Mouse (Mus musculus) brain, embryonic 14.5 days (tissue): ENCODE measurements around the gene Ppp2r5c. TPM values are rescaled to one million over a fixed set of nuclear protein-coding genes. Genes with fewer than 3 reads are reported as not detected.

Source experiments
- DNase-seq: peaks from one replicate; pipeline ENCODE4 v3.0.0-alpha.2; 2011; ENCODE audit warnings: low read depth
- CTCF ChIP-seq: fragments of 200-500 bp; IDR thresholded peaks from 2 replicates; pipeline ENCODE4 v1.5.1; 2012; ENCODE audit warnings: inconsistent platforms, mild to moderate bottlenecking, moderate library complexity, borderline replicate concordance; ENCODE audit not compliant: insufficient read depth, insufficient read length; ENCODE audit errors: extremely low read depth
- POLR2A ChIP-seq: fragments of 200-500 bp; IDR thresholded peaks from 2 replicates; pipeline ENCODE4 v1.6.1; 2012; ENCODE audit warnings: mild to moderate bottlenecking, inconsistent platforms, borderline replicate concordance; ENCODE audit not compliant: poor library complexity, insufficient read depth, insufficient read length, severe bottlenecking; ENCODE audit errors: extremely low read depth
- polyA plus RNA-seq: library from polyadenylated mRNA; depleted of rRNA; stranded (reverse); fragments of >200 nt; gene quantifications from 2 replicates; pipeline ENCODE4 v1.2.3, GENCODE M21; 2012

Gene Ppp2r5c
- polyA plus RNA-seq, 1 experiment: 101 TPM

DNA sequence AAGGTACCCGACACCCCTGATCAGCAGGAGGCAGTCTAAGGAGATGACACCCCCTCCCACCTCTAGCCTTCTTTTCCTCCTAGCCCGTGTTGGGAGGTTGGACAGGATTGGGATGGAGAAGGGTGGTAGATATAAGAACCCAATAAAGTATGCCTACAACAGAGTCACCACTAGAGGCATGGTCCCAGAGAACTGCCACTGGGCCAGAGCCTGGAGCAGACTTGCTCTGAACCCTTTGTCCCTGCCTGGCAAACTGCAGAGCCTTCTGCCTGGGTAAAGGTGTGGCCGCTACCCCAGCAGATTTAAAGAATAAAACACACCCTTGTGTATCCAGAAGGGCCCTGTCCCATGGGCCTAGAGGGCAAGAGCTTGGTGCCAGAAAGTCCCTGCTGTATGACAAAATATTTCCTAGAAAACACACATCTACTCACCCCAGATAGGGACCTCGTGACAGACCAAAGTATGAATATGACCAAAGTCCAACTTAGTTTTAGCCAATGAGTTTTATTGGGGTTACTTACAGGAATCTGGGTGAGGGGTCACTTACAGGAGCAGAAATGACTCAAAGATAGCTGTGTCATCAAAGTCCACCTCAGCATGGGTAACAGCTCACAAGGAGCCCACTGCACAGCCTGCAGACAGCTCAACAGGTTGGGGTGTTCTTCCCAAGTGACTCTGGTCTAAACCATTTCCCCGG lies 22.8 kb upstream of the Ppp2r5c start:
- TF ChIP-seq CTCF (no peak), POLR2A (no peak)
- DNase-seq: no peak

DNA sequence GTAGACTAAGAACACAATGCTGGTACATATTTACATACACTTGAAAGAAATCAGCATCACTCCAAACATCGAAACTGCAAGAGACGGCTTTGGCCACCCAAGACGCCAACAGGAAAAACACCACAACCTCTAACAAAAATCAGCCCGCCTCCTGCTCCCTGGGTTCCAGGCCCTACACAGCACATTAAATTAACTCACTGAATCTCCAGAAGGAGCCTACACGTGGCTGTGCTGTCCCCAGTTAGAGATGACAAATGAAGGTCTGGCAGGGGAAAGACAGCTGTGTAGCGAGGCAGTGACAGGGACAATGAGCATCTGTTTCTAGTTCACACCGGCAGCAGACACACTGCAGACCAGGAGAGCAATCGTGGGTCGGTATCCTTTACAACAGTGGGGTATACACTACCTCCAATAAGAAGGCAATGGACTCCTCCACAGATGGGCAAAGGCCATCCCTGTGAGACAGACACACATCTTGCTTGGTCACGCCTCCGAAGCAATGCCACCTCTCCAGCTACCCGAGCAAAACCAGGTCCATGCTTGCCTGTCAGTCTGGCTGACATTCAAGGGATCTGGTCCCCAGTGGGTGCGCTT lies 20.4 kb upstream of the Ppp2r5c start:
- no peak for TF ChIP-seq POLR2A
- no peak for TF ChIP-seq CTCF
- no peak for DNase-seq

DNA sequence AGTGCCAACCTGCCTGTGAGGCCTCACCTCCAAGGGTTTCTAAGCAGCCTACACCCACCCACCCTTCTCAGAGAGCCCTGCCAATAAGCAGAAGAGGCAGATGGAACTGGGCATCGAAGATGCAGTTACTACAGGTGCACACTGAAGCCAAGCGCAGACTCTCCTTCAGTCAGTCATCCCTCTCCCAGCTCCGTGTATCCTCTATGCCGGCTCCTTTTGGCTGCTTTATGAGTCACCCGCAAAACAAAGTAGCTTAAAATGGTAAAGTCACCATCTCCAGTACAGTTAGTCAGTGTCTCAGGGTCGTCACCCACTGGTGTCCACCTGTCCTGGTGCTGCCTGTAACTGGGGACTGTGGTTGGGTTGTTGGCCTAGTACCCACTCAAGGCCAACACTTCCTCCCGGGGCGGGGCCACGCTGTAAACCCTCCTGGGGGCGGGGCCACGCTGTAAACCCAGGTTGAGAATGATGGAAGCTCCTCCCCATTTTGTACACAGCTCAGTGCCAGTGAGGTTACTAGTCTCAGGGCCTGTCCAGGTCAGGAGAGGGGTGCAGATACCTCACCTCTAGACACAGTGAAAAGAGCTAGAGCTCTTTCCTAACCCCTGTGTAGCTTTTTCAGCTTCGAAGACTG lies 17.5 kb upstream of the Ppp2r5c start:
- DNase-seq: no peak
- TF ChIP-seq POLR2A (no peak), CTCF (no peak)

DNA sequence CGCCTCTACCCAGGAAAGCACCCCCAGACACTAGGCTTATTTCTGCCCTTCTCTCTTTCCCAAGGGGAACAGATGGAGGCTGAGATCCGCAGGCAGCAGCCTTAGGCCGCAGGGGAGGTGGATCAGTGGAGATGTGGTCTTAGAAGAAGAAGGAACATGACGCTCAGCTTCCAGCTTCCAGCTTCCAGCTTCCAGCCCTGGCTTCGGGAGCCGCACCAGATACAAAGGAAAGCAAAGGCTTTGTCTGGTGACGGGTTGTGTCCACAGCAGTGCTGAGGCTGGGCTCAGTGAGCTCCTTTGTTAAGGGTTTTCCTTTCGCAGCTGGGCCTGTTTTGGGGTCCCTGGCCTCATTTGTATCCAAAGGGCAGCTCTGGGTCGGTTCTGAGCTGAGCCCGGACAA lies 16.9 kb upstream of the Ppp2r5c start:
- TF ChIP-seq CTCF: no peak
- TF ChIP-seq POLR2A: no peak
- DNase-seq: peak; percentile 19

DNA sequence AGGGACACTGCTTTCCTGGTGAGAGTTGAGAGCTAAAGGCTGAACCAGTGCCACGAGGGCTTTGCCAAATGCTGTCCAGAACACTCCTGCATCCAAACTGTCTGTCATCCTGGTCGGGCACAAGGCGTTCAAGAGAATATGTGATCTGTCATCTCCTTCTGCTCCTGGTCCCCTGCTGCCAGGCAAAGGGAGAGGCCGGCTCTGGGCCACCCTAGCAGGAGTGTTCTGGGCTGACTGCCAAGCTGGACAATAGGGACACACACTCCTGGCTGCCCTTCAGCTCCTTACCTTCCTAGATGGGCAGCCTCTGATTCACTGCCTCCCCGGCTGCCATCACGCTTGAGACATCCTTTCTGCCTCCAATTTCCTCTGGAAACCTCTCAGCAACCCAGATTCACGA lies 15.1 kb upstream of the Ppp2r5c start:
- no peak for TF ChIP-seq POLR2A
- TF ChIP-seq CTCF: no peak
- DNase-seq: peak; percentile 52

DNA sequence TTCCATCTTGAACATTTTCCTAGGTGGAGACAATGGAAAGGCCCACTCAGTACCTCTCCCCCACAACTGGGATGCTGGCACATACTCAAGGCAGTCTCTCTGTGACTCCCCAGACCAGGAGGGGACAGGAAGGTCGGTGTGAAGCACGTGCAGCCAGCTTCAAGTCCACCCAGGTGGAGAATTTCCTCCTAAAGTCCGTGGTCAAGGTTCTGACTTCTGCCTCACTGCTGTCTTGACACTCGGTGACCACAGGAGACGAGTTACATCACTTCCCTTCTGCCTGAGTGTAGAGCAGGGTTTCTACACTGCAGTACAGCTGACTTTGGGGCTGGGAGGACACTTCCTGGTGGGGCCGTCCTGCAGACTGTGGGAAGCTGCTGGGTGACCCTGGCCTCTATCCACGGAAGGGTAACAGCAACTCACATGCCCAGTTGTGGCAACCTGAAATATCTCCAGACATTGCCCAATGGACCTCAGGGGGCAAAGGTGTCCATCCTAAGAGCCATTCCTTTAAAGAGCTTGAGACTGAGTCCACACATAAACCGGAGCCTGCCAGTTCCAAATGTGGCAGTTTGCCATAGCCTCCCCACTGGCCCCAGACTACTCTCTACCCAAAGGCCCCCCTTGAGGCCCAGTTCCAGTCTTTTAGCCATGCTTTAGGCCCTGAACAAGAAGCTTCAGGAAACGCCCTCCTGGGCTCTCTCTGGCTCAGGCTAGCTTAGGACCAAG lies 10.1 kb upstream of the Ppp2r5c start:
- peak; percentile 7 for DNase-seq
- TF ChIP-seq CTCF (no peak), POLR2A (no peak)

DNA sequence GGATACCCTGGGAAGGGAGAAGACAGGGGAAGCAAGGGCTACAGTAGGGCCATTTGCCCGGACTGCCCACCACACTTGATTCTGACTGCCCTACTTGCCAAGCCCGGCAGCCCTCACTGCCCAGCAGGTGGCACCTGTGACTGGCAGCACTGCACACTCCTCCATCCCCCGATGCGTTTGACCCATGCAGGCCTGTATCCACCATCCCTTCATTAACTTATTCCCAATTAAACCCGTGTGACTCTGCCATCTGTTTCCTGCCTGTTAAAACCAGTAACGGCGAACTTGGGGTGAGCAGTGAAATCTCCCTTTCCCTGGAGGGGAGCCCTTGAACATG lies 9.6 kb upstream of the Ppp2r5c start:
- TF ChIP-seq CTCF (0 out of 2 replicates have a peak, but pooled peaks have one; percentile 1), POLR2A (no peak)
- peak; percentile 33 for DNase-seq

DNA sequence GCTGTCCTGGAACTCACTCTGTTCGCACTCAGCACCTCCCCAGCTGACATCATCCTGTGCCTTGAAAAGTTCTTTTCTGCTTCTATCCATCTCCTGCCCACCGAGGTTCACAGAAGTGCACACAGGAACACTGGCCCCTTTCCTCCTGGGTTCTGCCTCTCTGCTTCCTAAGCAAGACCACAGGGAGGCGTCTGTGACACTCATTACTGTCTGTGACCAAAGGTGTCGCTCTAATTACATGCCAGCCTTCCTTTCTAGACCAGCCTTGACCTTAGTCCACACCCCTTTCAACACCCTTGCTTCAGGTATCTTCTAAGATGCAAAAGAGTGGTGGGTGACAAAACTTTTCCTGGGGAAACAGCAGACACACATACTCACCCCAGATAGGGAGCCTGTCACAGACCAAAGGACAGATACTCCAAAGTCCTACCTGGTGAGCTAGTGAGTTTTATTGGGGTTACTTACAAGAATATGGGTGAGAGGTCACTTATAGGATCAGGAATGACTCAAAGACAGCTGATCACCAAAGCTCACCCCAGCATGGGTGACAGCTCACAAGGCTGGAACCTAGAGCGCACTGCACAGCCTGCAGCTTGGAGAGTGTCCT lies 8.4 kb upstream of the Ppp2r5c start:
- no peak for DNase-seq
- TF ChIP-seq CTCF (no peak), POLR2A (no peak)

DNA sequence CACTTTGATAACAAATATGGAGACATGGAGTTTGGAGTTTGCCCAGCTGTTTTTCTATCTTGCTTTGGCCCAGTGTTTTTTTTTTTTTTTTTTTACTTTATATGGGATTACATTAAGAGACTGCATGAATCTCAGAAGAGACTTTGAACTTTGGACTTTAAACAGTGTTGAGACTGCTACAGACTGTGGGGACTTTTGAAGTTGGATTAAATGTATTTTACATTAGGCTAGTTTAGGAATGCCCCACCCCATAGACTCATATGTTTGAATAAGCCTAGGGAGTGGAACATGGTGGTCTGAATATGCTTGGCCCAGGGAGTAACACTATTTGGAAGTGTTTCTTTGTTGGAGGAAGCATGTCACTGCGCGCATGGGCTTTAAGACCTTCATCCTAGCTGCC lies 4.7 kb upstream of the Ppp2r5c start:
- TF ChIP-seq POLR2A (no peak), CTCF (no peak)
- DNase-seq: no peak

DNA sequence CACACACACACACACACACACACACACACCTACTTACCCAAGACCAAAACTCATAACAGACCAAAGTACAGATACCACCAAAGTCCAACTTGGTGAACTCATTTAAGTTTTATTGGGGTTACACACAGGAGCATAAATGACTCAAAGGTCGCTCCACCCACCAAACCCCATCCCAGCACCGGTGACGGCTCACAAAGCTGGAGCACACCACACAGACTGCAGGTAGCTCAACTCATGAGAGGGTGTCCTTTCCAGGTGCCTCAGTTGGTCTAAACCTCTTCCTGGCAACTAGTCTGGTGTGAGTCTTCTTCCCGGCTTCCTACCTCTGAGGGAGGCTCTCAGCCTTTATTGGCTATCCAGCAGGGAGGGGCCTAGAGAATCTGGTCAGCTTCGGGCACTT lies 2.4 kb upstream of the Ppp2r5c start:
- TF ChIP-seq CTCF (no peak), POLR2A (no peak)
- DNase-seq: no peak

DNA sequence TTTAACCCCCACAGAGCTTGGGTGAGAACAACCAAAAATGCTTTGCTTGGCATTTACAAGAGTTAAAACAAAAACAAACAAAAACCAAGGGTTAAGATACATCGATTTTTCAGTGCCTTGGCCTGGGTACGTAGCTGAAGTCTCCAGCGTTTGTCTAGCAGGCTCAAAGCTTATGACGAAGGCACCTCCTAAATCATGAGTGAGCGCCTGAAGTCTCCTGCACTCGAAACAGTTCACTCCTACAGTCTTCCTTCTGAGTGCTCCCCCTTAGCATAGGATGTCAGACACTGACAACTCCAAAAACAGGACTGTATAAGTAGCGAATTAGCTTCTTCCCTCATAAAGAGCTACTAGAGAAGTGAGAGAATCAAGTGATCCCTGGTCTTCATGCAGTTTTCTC lies 1.1 kb upstream of the Ppp2r5c start:
- TF ChIP-seq CTCF: no peak
- TF ChIP-seq POLR2A: no peak
- DNase-seq: no peak

DNA sequence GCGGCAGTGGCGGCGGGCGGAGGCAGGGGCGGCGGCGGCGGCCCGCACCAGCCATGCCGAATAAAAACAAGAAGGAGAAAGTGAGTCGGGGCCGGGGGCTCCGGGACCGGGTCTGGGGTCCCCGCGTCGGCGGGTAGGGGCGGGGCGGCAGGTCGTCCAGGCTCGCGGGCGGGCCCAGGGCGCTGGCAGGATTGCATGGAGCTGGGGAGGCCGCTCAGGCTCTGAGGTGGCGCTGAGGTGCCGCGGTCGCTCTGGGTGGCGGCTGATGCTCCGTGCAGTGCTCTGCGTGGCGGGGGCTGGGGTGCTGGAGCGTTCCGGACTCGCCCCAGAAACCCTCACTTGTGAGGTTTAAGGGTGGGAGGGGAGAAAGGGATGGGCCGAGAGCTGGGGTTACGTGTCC lies 386 bp downstream of the Ppp2r5c start:
- DNase-seq: peak; percentile 46
- TF ChIP-seq CTCF: no peak
- no peak for TF ChIP-seq POLR2A

DNA sequence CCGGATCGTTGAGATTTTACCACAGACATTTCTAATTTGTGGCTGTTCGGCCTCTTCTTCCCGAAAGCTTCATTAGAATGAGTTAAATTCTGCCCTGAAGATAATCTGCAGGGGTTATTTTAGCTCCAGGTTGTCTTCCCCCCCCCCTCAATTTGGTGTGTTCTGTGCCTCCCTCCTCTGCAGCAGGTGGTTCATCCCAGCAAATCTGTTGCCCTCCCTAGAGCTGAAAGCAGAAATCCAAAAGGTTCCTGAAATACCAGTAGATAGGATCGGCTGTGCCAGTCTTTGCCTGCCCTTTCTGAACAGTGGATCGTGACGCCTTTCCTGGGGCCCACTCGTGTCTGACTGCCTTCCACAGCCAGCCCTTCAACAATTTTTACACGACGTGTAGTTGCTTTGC lies 1.8 kb downstream of the Ppp2r5c start:
- TF ChIP-seq POLR2A: no peak
- no peak for TF ChIP-seq CTCF
- no peak for DNase-seq
